Mouse (Mus musculus) kidney, postnatal 0 days (tissue): ENCODE data around the gene Znfx1. TPM values are rescaled to one million over a fixed set of nuclear protein-coding genes. Genes with fewer than 3 reads are reported as not detected.

Experiments used
- ATAC-seq: fragments of 200-750 bp; cut with Nextera tagmentation; replicated peaks from 2 replicates; pipeline ENCODE4 v1.8.0; 2017; ENCODE audit warnings: low read depth, moderate number of reproducible peaks, moderate TSS enrichment, moderate library complexity; ENCODE audit not compliant: low FRiP score
- DNase-seq: peaks from one replicate; pipeline ENCODE4 v3.0.0-alpha.2; 2016; ENCODE audit warnings: low spot score
- H3K27ac ChIP-seq: fragments of 300-500 bp; sonication (generic); 2 replicates; pipeline ENCODE4 v1.5.1; 2014; ENCODE audit warnings: mild to moderate bottlenecking
- H3K27me3 ChIP-seq: fragments of 300-500 bp; sonication (generic); 2 replicates; pipeline ENCODE4 v1.6.1; 2014; ENCODE audit warnings: low read length, mixed read lengths; ENCODE audit not compliant: insufficient read depth
- H3K36me3 ChIP-seq: fragments of 300-500 bp; sonication (generic); 2 replicates; pipeline ENCODE4 v1.6.1; 2014; ENCODE audit warnings: low read length, mixed read lengths; ENCODE audit not compliant: insufficient read depth
- H3K4me1 ChIP-seq: fragments of 300-500 bp; sonication (generic); replicated peaks from 2 replicates; pipeline ENCODE4 v1.6.1; 2014; ENCODE audit warnings: antibody characterized with exemption, low read length, mixed read lengths; ENCODE audit not compliant: insufficient read depth
- H3K4me2 ChIP-seq: fragments of 300-500 bp; sonication (generic); 2 replicates; pipeline ENCODE4 v1.6.1; 2014; ENCODE audit warnings: mild to moderate bottlenecking, low read length, moderate library complexity, mixed read lengths
- H3K4me3 ChIP-seq: fragments of 300-500 bp; sonication (generic); replicated peaks from 2 replicates; pipeline ENCODE4 v1.5.1; 2014; ENCODE audit warnings: low read depth, low read length
- H3K9ac ChIP-seq: fragments of 300-500 bp; sonication (generic); 2 replicates; pipeline ENCODE4 v1.6.1; 2014; ENCODE audit warnings: low read depth, low read length
- H3K9me3 ChIP-seq: fragments of 300-500 bp; sonication (generic); replicated peaks from 2 replicates; pipeline ENCODE4 v1.6.1; 2016; ENCODE audit warnings: low read length, inconsistent platforms, mixed read lengths
- CTCF ChIP-seq: IDR thresholded peaks from 2 replicates; pipeline ENCODE4 v1.5.1; 2016; ENCODE audit warnings: antibody characterized with exemption, low read depth, mild to moderate bottlenecking, moderate library complexity
- WGBS: fragments of 180-500 bp; shearing (Covaris S2); extraction: QIAGEN DNeasy Blood & Tissue Kit; methylation state at CpG from one replicate; pipeline ENCODE4 v1.1.7; 2014; 5-methylcytosine and 5-hydroxymethylcytosine counted together
- polyA plus RNA-seq: library from polyadenylated mRNA; unstranded; fragments of >200 nt; fragmentation: Nextera tagmentation; extraction: Ambion mirVana; gene quantifications from 2 replicates; pipeline ENCODE4 v1.2.1, GENCODE M21; 2015

Gene Znfx1
- polyA plus RNA-seq, 1 experiment from 2014 or later, result 10.7 TPM

DNA sequence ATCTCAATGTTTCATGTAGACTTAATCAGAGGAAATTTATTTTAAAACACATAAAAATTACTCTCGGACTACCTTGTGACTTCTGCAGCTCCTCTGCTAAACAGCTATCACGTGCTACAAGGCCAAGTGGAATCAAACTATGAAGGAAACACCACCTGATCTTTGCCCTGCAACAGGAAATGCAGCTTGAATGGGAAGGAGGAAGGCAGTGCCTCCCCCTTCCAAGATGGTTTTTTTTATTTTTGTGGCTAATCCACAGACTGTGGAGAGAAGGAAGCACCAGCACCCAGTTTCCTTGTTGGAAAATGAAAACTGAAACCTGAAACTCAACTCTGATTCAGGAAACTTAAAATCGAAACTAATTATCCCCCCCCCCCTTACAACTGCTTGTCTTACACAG is 4.6 kb downstream of the Znfx1 start:
- Histone ChIP-seq H3K9ac (no peak overlapping the region), H3K36me3 (peaks cover 34% of the 10 kb centered on the region), H3K9me3 (no peaks in the 10 kb centered on the region), H3K4me1 (peaks cover 21% of the 10 kb centered on the region), H3K4me3 (no peak overlapping the region), H3K4me2 (no peak overlapping the region), H3K27me3 (no peaks in the 10 kb centered on the region), H3K27ac (peak overlapping the region; percentile 62; the same call in 1 of the 2 replicates)
- WGBS, result 19% methylated on average over 3 of the region's 3 CpGs
- DNase-seq (peak; percentile 81), ATAC-seq (no peak)
- no peak for TF ChIP-seq CTCF

- Histone ChIP-seq H3K4me3 (no peak overlapping the region), H3K9ac (no peak overlapping the region), H3K27me3 (no peaks in the 10 kb centered on the region), H3K4me1 (peaks cover 20% of the 10 kb centered on the region), H3K36me3 (peaks cover 34% of the 10 kb centered on the region), H3K4me2 (no peak overlapping the region), H3K27ac (no peak overlapping the region), H3K9me3 (no peaks in the 10 kb centered on the region)
- ATAC-seq (no peak), DNase-seq (no peak)
- TF ChIP-seq CTCF, result no peak
- 80% methylated on average over 5 of the region's 5 CpGs for WGBS
Observed at GRCm38 (mm10) chr2:167056942-167057323, 5.9 kb downstream of the Znfx1 start.

DNA sequence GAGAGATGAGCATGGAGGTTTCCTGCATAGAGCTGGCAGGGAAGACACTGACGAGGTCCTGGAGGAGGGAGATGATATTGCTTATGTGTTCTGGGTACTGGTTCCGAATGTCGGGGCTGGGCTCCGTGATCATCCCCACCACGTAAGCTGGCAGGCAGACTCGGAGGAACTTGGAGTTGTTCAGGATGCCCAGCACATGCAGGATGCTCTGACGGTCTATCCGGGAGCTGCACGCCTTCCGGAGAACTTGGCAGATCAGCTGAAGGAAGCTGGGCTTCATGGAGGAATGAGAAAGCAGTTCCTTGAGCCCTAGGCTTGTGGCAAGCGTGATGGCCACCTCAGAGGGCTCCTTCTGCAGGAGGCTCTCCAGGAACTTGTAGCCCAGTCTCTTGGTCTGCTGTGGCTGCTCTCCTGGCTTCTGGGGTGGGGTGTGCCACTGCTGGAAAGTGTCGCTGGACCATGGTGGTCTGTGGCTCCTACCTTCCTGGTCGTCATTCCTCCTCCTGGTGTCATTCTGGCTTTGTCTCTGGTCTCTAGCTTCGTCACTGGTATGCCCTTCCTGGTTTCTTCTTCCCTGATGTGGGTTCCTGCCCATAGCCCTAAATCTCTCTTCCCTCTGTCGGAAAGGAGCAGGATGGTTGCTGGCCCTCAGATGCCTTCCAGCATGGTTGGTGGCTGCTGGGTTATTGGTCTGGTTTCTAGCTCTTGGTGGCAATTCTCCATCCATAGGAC is 6.4 kb downstream of the Znfx1 start:
- H3K4me1 ChIP-seq, result peaks cover 14% of the 10 kb centered on the region; the same call in 1 of the 2 replicates
- no peak overlapping the region for H3K4me2 ChIP-seq
- H3K9ac ChIP-seq, result no peak overlapping the region
- WGBS, result 92% methylated on average over 15 of the region's 15 CpGs
- no peak overlapping the region for H3K4me3 ChIP-seq
- no peaks in the 10 kb centered on the region for H3K9me3 ChIP-seq
- no peak for TF ChIP-seq CTCF
- H3K27ac ChIP-seq, result no peak overlapping the region
- H3K27me3 ChIP-seq, result no peaks in the 10 kb centered on the region
- H3K36me3 ChIP-seq, result peaks cover 35% of the 10 kb centered on the region
- no peak for ATAC-seq
- no peak for DNase-seq

GRCm38 (mm10) chr2:167055386-167055785 is 7.4 kb downstream of the Znfx1 start:
- no peak overlapping the region for H3K4me2 ChIP-seq
- peaks cover 5% of the 10 kb centered on the region; the same call in 1 of the 2 replicates for H3K4me1 ChIP-seq
- DNase-seq (no peak), ATAC-seq (no peak)
- H3K36me3 ChIP-seq, result peaks cover 38% of the 10 kb centered on the region
- no peaks in the 10 kb centered on the region for H3K9me3 ChIP-seq
- WGBS, result 67% methylated on average over 15 of the region's 15 CpGs
- no peaks in the 10 kb centered on the region for H3K27me3 ChIP-seq
- H3K9ac ChIP-seq, result peak overlapping the region; percentile 18; the same call in 1 of the 2 replicates
- H3K4me3 ChIP-seq, result no peak overlapping the region
- no peak for TF ChIP-seq CTCF
- H3K27ac ChIP-seq, result no peak overlapping the region

GRCm38 (mm10) chr2:167053127-167053844 is 9.5 kb downstream of the Znfx1 start:
- ATAC-seq, result peak; percentile 59; the same call in 1 of the 2 replicates
- no peak for DNase-seq
- H3K36me3 ChIP-seq, result peaks cover 53% of the 10 kb centered on the region
- TF ChIP-seq CTCF, result no peak
- no peak overlapping the region for H3K27ac ChIP-seq
- no peak overlapping the region for H3K9ac ChIP-seq
- H3K27me3 ChIP-seq, result no peaks in the 10 kb centered on the region
- H3K4me3 ChIP-seq, result no peak overlapping the region
- WGBS, result 49% methylated on average over 9 of the region's 9 CpGs
- H3K9me3 ChIP-seq, result no peaks in the 10 kb centered on the region
- no peaks in the 10 kb centered on the region for H3K4me1 ChIP-seq
- H3K4me2 ChIP-seq, result no peak overlapping the region

DNA sequence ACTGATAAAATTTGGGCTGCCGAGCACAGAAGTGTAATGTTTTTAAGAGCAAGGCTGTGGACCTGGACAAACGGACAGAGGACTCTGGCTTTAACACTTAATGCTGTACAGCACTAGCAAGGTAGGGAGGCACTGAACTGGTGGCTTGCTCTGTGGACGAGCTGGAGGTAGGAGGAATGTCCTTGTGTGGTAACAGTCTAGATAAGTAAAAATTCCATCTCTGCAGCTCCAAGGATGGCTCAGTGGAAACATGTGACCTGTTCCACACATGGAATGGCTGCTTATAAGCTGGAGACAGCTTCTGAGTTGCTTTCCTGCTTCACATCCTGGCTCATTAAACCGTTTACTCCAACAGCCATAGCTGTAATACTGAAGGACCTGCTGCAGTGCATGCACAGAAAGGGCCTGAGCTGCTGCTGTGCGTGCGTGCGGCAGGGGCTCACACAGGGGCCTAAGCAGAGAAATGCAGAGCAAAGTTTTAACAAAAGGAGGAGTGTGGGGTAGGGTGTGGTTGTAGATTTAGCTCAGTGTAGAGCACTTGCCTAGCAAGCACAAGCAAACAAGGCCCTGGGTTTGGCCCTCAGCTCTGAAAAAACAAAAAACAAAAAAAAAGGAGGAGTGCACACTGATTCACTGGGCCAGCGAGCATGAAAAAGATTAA is 14.0 kb downstream of the Znfx1 start:
- Histone ChIP-seq H3K27me3 (no peaks in the 10 kb centered on the region), H3K4me1 (no peaks in the 10 kb centered on the region), H3K27ac (no peak overlapping the region), H3K9ac (no peak overlapping the region), H3K36me3 (peaks cover 46% of the 10 kb centered on the region), H3K4me3 (no peak overlapping the region), H3K9me3 (no peaks in the 10 kb centered on the region), H3K4me2 (no peak overlapping the region)
- ATAC-seq (no peak), DNase-seq (no peak)
- 88% methylated on average over 8 of the region's 8 CpGs for WGBS
- TF ChIP-seq CTCF, result no peak
